Mouse (Mus musculus) embryonic facial prominence, embryonic 13.5 days (tissue): ENCODE measurements around the gene Chst3. TPM values are rescaled to one million over a fixed set of nuclear protein-coding genes. Genes with fewer than 3 reads are reported as not detected.
"Not testable (repeated sequence)": the region's sequence is repeated elsewhere in the genome, so short reads cannot be mapped to it uniquely, and the experiment has no call there.

Source experiments
- ATAC-seq: fragments of 200-750 bp; cut with Nextera tagmentation; 2 replicates; pipeline ENCODE4 v1.8.0; 2017; ENCODE audit warnings: low read depth; ENCODE audit not compliant: insufficient number of reproducible peaks, insufficient read depth, low FRiP score, low TSS enrichment
- H3K27ac ChIP-seq: fragments of 300-500 bp; sonication (generic); 2 replicates; pipeline ENCODE4 v1.5.1; 2015; ENCODE audit warnings: moderate library complexity, mild to moderate bottlenecking, inconsistent platforms
- H3K27me3 ChIP-seq: fragments of 300-500 bp; sonication (generic); 2 replicates; pipeline ENCODE4 v1.6.1; 2015; ENCODE audit warnings: mild to moderate bottlenecking, inconsistent platforms
- H3K36me3 ChIP-seq: fragments of 300-500 bp; sonication (generic); 2 replicates; pipeline ENCODE4 v1.6.1; 2015; ENCODE audit warnings: mild to moderate bottlenecking, inconsistent platforms
- H3K4me1 ChIP-seq: fragments of 300-500 bp; sonication (generic); 2 replicates; pipeline ENCODE4 v1.6.1; 2015; ENCODE audit warnings: inconsistent platforms
- H3K4me2 ChIP-seq: fragments of 300-500 bp; sonication (generic); 2 replicates; pipeline ENCODE4 v1.6.1; 2015; ENCODE audit warnings: moderate library complexity, mild to moderate bottlenecking, inconsistent platforms
- H3K4me3 ChIP-seq: fragments of 300-500 bp; sonication (generic); 2 replicates; pipeline ENCODE4 v1.5.1; 2015; ENCODE audit warnings: mild to moderate bottlenecking, inconsistent platforms
- H3K9ac ChIP-seq: fragments of 300-500 bp; sonication (generic); 2 replicates; pipeline ENCODE4 v1.6.1; 2015; ENCODE audit warnings: mild to moderate bottlenecking, inconsistent platforms
- H3K9me3 ChIP-seq: fragments of 300-500 bp; sonication (generic); 2 replicates; pipeline ENCODE4 v1.6.1; 2016; ENCODE audit warnings: inconsistent platforms
- WGBS: fragments of 180-500 bp; shearing (Covaris S2); methylation state at CpG from one replicate; pipeline ENCODE4 v1.1.7; 2015; ENCODE audit warnings: mixed read lengths; 5-methylcytosine and 5-hydroxymethylcytosine counted together
- microRNA-seq: library from miRNA; unstranded; fragments of <30 nt; microRNA quantifications from one replicate; pipeline ENCODE4, GENCODE M21; 2016
- polyA plus RNA-seq: library from polyadenylated mRNA; unstranded; fragments of >200 nt; fragmentation: Nextera tagmentation; extraction: Ambion mirVana; gene quantifications from 2 replicates; pipeline ENCODE4 v1.2.1, GENCODE M21; 2015

The Chst3 gene
- polyA plus RNA-seq, 1 experiment from 2014 or later: 2.7 TPM

DNA sequence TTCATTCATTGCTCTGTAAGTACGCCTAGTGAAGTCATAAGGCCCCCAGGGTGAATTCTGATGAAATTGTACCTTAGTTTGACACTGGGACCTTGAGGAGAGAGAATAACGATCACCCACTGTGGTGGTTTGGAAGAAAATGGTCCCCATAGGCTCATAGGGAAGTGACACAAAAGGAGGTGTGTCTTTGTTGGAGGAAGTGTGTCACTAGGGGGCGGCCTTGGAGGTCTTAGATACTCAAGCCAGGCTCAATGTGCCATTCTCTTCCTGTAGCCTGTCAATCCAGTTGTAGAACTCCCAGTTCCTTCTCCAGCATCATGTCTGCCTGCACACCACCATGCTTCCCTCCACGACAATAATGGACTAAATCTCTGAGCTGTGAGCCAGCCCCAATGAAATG lies 78.3 kb downstream of the Chst3 start:
- Histone ChIP-seq H3K4me3 (no peak overlapping the region), H3K4me1 (no peaks in the 10 kb centered on the region), H3K27ac (no peak overlapping the region), H3K9ac (no peak overlapping the region), H3K4me2 (no peak overlapping the region), H3K9me3 (no peaks in the 10 kb centered on the region), H3K36me3 (no peaks in the 10 kb centered on the region), H3K27me3 (no peaks in the 10 kb centered on the region)
- 79% methylated on average over 4 of the region's 4 CpGs for WGBS
- no peak for ATAC-seq

DNA sequence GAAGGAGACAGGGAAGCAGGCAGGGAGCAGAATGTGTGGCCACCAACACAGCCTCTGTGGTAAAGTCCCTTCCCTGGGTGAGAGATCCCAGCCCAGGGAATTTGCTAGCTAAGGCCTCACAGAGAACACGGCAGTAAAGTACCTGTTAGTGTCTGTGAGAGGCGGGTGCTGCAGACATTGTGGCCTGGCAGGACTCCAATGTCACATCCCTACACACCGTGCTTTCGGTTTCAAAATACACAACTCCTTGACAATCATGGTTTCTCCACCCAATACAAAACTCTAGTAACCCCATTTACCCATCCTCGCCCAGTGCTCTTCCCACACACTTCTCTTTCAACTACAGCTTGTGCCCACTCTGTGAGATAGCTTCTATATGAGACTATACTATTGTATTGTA lies 80.4 kb downstream of the Chst3 start:
- Histone ChIP-seq H3K27ac (no peak overlapping the region), H3K36me3 (no peaks in the 10 kb centered on the region), H3K4me2 (no peak overlapping the region), H3K9me3 (no peaks in the 10 kb centered on the region), H3K9ac (no peak overlapping the region), H3K4me3 (no peak overlapping the region), H3K4me1 (peaks cover 9% of the 10 kb centered on the region), H3K27me3 (no peaks in the 10 kb centered on the region)
- no peak for ATAC-seq
- WGBS: 87% methylated on average over 5 of the region's 5 CpGs

DNA sequence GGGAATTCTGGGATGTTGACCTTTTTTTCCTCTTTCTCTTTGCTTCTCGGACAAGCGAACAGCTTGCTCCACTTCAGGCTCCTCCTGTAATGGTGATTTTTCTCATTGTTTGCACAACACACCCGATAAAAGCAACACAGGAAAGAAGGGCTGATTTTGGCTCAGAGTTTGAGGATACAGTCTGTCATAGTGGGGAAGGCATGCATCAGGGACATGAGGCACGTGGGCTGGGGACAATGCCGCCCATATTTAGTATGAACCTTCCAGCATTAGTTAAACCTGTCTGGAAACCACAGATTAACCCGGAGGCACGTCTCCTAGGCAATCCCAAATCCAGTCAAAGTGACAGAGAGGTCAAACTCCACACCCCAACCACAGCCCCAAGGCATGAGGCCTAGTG lies 82.1 kb downstream of the Chst3 start:
- Histone ChIP-seq H3K27ac (no peak overlapping the region), H3K9me3 (no peaks in the 10 kb centered on the region), H3K27me3 (no peaks in the 10 kb centered on the region), H3K4me3 (no peak overlapping the region), H3K36me3 (no peaks in the 10 kb centered on the region), H3K4me2 (no peak overlapping the region), H3K9ac (no peak overlapping the region), H3K4me1 (peaks cover 17% of the 10 kb centered on the region)
- no peak for ATAC-seq
- 71% methylated on average over 7 of the region's 7 CpGs for WGBS

DNA sequence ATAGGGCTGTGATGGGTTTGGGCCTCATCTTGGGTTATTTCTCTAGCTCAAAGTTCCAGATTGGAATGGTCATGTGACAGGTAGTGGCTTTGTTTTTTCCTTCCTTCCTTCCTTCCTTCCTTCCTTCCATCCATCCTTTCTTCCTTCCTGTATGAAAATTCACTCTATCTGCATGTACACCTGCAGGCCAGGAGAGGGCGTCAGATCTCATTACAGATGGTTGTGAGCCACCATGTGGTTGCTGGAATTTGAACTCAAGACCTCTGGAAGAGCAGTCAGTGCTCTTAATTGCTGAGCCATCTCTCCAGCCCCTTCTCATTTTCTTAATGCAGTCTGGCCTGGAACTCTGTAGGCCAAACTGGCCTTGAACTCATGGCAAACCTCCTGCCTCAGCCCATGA lies 83.0 kb downstream of the Chst3 start:
- ATAC-seq, H3K9ac ChIP-seq, H3K9me3 ChIP-seq, H3K4me3 ChIP-seq, H3K27me3 ChIP-seq, H3K4me2 ChIP-seq, H3K27ac ChIP-seq, H3K36me3 ChIP-seq: not testable (repeated sequence)
- peaks cover 17% of the 10 kb centered on the region for H3K4me1 ChIP-seq
- 56% methylated on average over 1 of the region's 1 CpGs for WGBS

DNA sequence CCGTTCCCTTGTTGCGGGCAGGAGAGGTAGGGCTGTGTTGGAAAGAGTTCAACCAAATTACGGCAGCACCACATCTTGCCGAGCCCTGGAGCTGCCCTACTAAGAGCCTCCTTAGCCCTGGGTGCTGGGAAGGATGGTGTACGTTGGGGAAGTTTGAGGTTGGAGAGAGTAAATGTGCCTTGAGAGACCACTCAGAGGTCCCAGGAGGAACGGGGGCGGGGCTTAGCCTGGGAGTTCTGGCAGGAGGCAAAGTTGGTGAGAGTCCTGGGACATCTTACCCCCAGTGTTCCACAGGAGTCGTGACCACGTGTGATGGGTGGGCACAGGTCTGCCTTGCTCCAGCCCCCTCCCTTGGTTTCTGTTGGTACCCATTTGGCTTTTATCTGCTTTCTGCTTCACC lies 84.9 kb downstream of the Chst3 start:
- no peak for ATAC-seq
- H3K4me2 ChIP-seq: peak overlapping the region; percentile 35; the same call in 1 of the 2 replicates
- no peak overlapping the region for H3K4me3 ChIP-seq
- 0 out of 2 replicates have a peak overlapping the region, but pooled peaks have one; percentile 27 for H3K9ac ChIP-seq
- H3K36me3 ChIP-seq: peaks cover 9% of the 10 kb centered on the region; the same call in 1 of the 2 replicates
- no peaks in the 10 kb centered on the region for H3K27me3 ChIP-seq
- peaks cover 17% of the 10 kb centered on the region for H3K4me1 ChIP-seq
- peak overlapping the region; percentile 57; the same call in 1 of the 2 replicates for H3K27ac ChIP-seq
- 49% methylated on average over 9 of the region's 9 CpGs for WGBS
- no peaks in the 10 kb centered on the region for H3K9me3 ChIP-seq

DNA sequence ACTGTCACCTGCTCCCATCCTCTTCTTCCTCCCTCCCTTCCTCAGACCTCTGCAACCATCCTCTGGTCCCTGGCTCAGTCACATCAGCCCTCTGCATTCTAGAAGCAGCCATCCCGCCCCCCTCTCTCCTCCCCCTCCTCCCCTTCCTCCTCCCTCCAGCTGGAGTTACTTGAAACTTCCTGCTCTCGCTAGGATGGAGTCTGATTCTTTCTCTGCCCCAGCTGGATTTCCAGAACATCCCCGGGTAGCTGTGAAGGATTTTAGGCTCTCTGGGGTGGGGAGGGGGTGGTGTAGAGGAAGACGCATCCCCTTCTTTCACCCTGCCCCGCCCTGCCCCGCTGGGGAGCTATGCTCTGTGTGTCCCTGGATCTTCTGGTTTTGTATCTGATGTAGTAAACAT lies 85.6 kb downstream of the Chst3 start:
- Histone ChIP-seq H3K4me2 (peak overlapping the region; percentile 35), H3K27ac (peak overlapping the region; percentile 57; the same call in 1 of the 2 replicates), H3K4me3 (no peak overlapping the region), H3K9ac (0 out of 2 replicates have a peak overlapping the region, but pooled peaks have one; percentile 27), H3K9me3 (no peaks in the 10 kb centered on the region), H3K36me3 (peaks cover 9% of the 10 kb centered on the region; the same call in 1 of the 2 replicates), H3K4me1 (peaks cover 17% of the 10 kb centered on the region), H3K27me3 (no peaks in the 10 kb centered on the region)
- ATAC-seq: 0 out of 2 replicates have a peak, but pooled peaks have one; percentile 44
- 14% methylated on average over 6 of the region's 6 CpGs for whole genome bisulfite sequencing

Small RNA genes lying within 50 kb of the gene (microRNA-seq; reads per million reads assigned to microRNA genes)
- gene Gm22117: not detected

Other genes starting within 250 kb of the Chst3 start
- 48.3 and 50.3 TPM in 2 replicates for gene Ascc1, start 216.5 kb downstream of the Chst3 start, polyA plus RNA-seq
- 116 and 128 TPM in 2 replicates for gene Anapc16, start 216.1 kb downstream of the Chst3 start, polyA plus RNA-seq
- gene Spock2, start 113.0 kb downstream of the Chst3 start, polyA plus RNA-seq: 7.2 and 7.3 TPM in 2 replicates
- gene Psap, start 58.4 kb upstream of the Chst3 start, polyA plus RNA-seq: 114 TPM in 2 replicates
- gene Vsir, start 127.6 kb upstream of the Chst3 start, polyA plus RNA-seq: 1.5 and 1.9 TPM in 2 replicates
- 1.9 and 2.0 TPM in 2 replicates for gene Gm17455, start 180.5 kb upstream of the Chst3 start, polyA plus RNA-seq